Mouse (Mus musculus): ENCODE results near the gene Spred3.
A peak's percentile ranks its signal among the peaks of the same experiment; 100 is the strongest.

Gene Spred3

GRCm38 (mm10) chr7:29124970-29125369, 45.2 kb downstream of the Spred3 start, which contains the start of gene Ryr1:
Gene Ryr1, minus strand, starts transcription at chr7:29125179.
- DNase-seq = peak; percentile 84

GRCm38 (mm10) chr7:29123531-29124358, 46.5 kb downstream of the Spred3 start:
- no peak for DNase-seq

GRCm38 (mm10) chr7:29122821-29123220, 47.4 kb downstream of the Spred3 start:
- no peak for DNase-seq

GRCm38 (mm10) chr7:29119526-29119925, 50.7 kb downstream of the Spred3 start:
- DNase-seq = no peak

- DNase-seq = no peak
These were observed 51.9 kb downstream of the Spred3 start for GRCm38 (mm10) chr7:29118142-29118851.

GRCm38 (mm10) chr7:29108992-29109955, 60.9 kb downstream of the Spred3 start:
- DNase-seq = peak; percentile 70

Measured in lung, postnatal 36 days (tissue).